In genomic region chr5:137074191-137074651, GRCm38 (mm10) we compare ENCODE assay signal across 9 mouse cellular contexts. TPM values are rescaled to one million over a fixed set of nuclear protein-coding genes. Genes with fewer than 3 reads are reported as not detected.
DNase-seq lines count a peak whose midpoint lies in the region; ATAC-seq lines count a peak whose summit lies in the region.
"Had no signal": no experiment of that assay in that cellular context is flagged by ENCODE, and none has a peak within 500 bp of the region (broad histone marks: within the 10 kb centered on the region; RNA-seq: fewer than 3 reads in every experiment).

No protein-coding gene starts in this region.

- peak overlapping the region; percentile 21; the same call in 1 of the 2 replicates for H3K27ac ChIP-seq in liver, embryonic 13.5 days
- peak overlapping the region; percentile 64 for H3K27ac ChIP-seq in brown adipose tissue, adult 24 weeks (replicated peaks; ENCODE audit: low read depth, low read length)
- H3K27ac ChIP-seq: liver, embryonic 15.5 days had no signal

- H3K4me1 ChIP-seq in liver, embryonic 13.5 days (replicated peaks) = peaks cover 57% of the 10 kb centered on the region
- H3K4me1 ChIP-seq in brown adipose tissue, adult 24 weeks (ENCODE audit: control insufficient read depth, insufficient read depth, insufficient read length, low read length) = peaks cover 33% of the 10 kb centered on the region

- ATAC-seq in liver, embryonic 13.5 days (ENCODE audit: low read depth) = no peak

- H3K9ac ChIP-seq in liver, embryonic 13.5 days = no peak overlapping the region
- H3K9ac ChIP-seq: liver, embryonic 15.5 days had no signal

- H3K9me3 ChIP-seq in liver, embryonic 13.5 days (replicated peaks) = no peaks in the 10 kb centered on the region
- H3K9me3 ChIP-seq: liver, embryonic 15.5 days had no signal

- H3K36me3 ChIP-seq in liver, embryonic 13.5 days = no peaks in the 10 kb centered on the region
- H3K36me3 ChIP-seq: liver, embryonic 15.5 days had no signal

- WGBS in liver, embryonic 13.5 days (ENCODE audit: insufficient replicate concordance) = 49% methylated on average over 6 of the region's 6 CpGs

- no peak overlapping the region for H3K4me3 ChIP-seq in liver, embryonic 13.5 days (replicated peaks)
- H3K4me3 ChIP-seq in brown adipose tissue, adult 24 weeks (ENCODE audit: insufficient read depth, low read depth, low read length) = no peak overlapping the region
- H3K4me3 ChIP-seq: liver, embryonic 15.5 days had no signal

- DNase-seq in liver, embryonic 13.5 days = no peak
- DNase-seq in liver = no peak
- DNase-seq in heart, adult 9 months (ENCODE audit: low spot score in 2 of 2) = peak; percentile 57 to 72
- DNase-seq in lung, postnatal 36 days = peak; percentile 71
- no peak for DNase-seq in spleen, adult 18-20 months
- DNase-seq in spleen, postnatal 36 days (ENCODE audit: low spot score in 2 of 2) = no peak
- DNase-seq in retina, postnatal 1 day = no peak

- H3K27me3 ChIP-seq in liver, embryonic 13.5 days = peaks cover 15% of the 10 kb centered on the region; the same call in 1 of the 2 replicates

- no peak overlapping the region for H3K4me2 ChIP-seq in liver, embryonic 13.5 days
- H3K4me2 ChIP-seq: liver, embryonic 15.5 days had no signal

RNA-seq across cellular contexts. Expression of gene Serpine1, which starts 2.2 kb away (rescaled TPM):
- 0.05 TPM in 1 of 2 replicates, not detected in the other for polyA plus RNA-seq in liver, embryonic 13.5 days (2015; fragmentation: Nextera tagmentation; extraction: Ambion mirVana)
- polyA plus RNA-seq in brown adipose tissue, adult 24 weeks (2012; ENCODE audit: insufficient read depth, insufficient read length, missing spikeins) = 4.1 and 9.6 TPM in 2 replicates

RNA-seq across cellular contexts. Expression of gene Ap1s1, which starts 28.3 kb away (rescaled TPM):
- polyA plus RNA-seq in liver, embryonic 13.5 days (2015; fragmentation: Nextera tagmentation; extraction: Ambion mirVana) = 109 and 114 TPM in 2 replicates
- polyA plus RNA-seq in brown adipose tissue, adult 24 weeks (2012; ENCODE audit: insufficient read depth, insufficient read length, missing spikeins) = 69.0 and 73.6 TPM in 2 replicates

RNA-seq across cellular contexts. Expression of gene Trim56, which starts 41.8 kb away (rescaled TPM):
- 8.4 and 9.9 TPM in 2 replicates for polyA plus RNA-seq in liver, embryonic 13.5 days (2015; fragmentation: Nextera tagmentation; extraction: Ambion mirVana)
- polyA plus RNA-seq in brown adipose tissue, adult 24 weeks (2012; ENCODE audit: insufficient read depth, insufficient read length, missing spikeins) = 9.8 and 11.1 TPM in 2 replicates

RNA-seq across cellular contexts. Expression of gene Vgf, which starts 48.0 kb away (rescaled TPM):
- not detected in 2 replicates for polyA plus RNA-seq in liver, embryonic 13.5 days (2015; fragmentation: Nextera tagmentation; extraction: Ambion mirVana)
- not detected in 2 replicates for polyA plus RNA-seq in brown adipose tissue, adult 24 weeks (2012; ENCODE audit: insufficient read depth, insufficient read length, missing spikeins)
- polyA plus RNA-seq: liver, embryonic 15.5 days had no signal

Comparison
In these comparisons a context has a peak if more than half of its experiments do, and no peak if none do; other contexts are left out.
1. DNase-seq: peak in heart, adult 9 months (2 of 2) and lung, postnatal 36 days (single experiment); none in liver, embryonic 13.5 days (single experiment), liver (single experiment), spleen, adult 18-20 months (0 of 2), spleen, postnatal 36 days (0 of 2) and retina, postnatal 1 day (single experiment).